Mouse (Mus musculus) left cerebral cortex, adult 9 months (tissue): ENCODE results near the gene Carf.
"Not testable (repeated sequence)": the region's sequence is repeated elsewhere in the genome, so short reads cannot be mapped to it uniquely, and the experiment has no call there.

Experiments
- DNase-seq, 2 experiments: peaks; one replicate each; pipeline ENCODE4 v3.0.0; 2022; ENCODE audit warnings: low spot score in 2 of 2

Gene Carf

DNA sequence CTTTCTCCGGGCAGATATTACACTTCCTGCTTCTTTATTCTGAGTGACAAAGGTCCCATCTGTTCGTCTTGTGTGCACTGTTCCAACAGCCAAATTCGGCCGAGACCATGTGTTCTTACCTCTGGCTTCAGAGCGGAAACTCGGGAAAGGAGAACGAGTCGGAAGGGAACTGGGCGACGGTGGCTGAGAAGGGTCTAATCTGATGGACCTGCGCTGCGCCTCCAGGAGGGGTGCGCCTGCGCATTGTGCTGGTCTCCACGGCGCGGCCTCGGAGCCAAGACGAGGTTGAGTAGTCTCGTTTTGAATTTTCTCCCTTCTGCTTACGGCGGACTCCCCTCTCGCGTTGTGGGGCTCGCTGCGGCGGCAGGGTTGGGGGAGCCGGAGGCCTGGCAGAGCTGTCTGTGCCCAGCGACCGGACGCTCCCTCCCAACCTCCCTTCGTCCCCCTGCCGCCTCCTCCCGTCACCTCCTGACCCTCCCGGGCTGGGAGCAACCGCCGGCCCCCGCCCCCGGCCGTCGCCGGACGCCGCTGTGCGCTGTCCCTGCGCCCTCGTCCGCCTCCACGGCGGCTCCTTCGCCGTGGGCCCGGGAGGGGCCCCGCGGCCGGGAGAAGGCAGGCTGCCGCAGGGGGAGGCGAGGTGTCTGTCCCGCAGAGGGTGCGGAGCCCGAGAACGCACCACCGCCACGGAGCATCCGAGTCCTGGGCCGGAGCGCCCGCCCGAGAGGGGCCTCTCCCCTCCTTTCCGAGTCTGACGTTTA is at the start of gene Carf, which contains the start of gene Wdr12:
Gene Carf (plus strand): TSS at position 224 of the 758 bp plus-strand sequence.
Gene Wdr12 (minus strand): TSS at position 622 of the 758 bp plus-strand sequence.
- DNase-seq: peak; percentile 93 to 98

- no peak for DNase-seq
These were observed 43.4 kb upstream of the Carf start for GRCm38 (mm10) chr1:60054659-60055058.

DNA sequence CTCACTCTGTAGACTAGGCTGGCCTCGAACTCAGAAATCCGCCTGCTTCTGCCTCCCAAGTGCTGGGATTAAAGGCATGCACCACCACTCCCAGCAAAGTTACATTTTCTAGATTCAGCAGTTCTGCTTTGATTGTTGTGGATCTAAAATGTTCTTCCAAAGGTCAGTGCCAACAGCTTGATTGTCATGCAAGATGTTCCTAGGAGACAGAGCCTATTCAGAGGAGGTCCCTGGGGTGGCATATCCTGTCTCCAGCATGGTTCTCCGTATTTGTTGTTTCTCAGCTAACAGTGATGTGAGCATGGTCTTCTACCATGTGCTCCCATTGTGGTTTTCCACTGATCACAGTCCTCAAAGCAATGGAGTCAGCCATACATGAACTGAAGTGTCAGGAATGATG is 41.7 kb upstream of the Carf start:
- DNase-seq: no peak

DNA sequence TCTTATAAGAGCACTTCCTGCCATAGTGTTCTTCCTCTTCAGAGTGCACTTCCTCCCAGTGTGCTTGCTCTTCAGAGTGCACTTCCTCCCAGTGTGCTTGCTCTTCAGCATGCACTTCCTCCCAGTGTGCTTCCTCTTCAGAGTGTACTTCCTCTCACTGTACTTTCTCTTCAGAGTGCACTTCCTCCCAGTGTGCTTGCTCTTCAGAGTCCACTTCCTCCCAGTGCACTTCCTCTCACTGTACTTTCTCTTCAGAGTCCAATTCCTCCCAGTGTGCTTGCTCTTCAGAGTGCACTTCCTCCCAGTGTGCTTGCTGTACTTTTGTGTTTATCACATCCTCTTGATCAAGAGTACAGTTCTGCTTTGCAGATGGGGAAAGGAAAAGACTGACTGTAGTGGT is 27.3 kb upstream of the Carf start:
- DNase-seq: not testable (repeated sequence)

DNA sequence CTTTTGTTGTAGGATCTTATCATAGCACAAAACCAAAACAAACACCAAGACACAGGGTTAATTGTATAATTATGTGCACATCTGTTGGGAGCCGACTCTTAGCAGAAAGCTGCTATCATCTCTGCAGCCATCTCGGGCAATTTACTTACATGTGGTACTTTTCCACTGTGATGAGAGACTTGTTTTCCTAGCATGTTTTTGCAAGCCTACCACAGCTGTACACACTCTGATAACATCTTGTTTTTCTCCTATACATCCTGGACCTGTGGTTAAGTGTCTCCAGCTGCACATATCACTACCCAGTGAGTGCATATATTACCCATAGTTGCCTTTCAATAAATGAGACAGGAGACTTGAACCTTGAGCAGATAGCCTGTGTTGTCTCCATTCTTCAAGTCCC is 23.1 kb upstream of the Carf start:
- DNase-seq: no peak

DNA sequence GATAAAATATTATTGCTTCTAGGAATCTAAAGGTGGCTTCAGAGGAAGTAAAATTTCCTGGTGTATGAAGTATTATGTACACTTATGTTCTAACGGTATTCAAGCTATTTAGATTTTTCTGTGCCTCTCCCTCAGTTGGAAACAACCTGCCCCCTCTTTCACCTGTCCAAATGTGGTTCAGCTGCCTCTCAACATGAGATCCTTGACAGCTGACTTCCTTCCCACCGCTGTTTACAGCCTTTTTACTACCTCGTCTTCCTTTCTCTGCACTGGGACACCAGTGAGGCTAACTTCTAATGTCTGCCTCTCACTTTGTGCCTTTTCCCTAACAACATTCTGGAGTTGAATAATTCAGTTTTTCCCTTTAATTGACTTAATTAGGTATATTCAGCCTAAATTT is 22.5 kb upstream of the Carf start:
- DNase-seq: no peak

DNA sequence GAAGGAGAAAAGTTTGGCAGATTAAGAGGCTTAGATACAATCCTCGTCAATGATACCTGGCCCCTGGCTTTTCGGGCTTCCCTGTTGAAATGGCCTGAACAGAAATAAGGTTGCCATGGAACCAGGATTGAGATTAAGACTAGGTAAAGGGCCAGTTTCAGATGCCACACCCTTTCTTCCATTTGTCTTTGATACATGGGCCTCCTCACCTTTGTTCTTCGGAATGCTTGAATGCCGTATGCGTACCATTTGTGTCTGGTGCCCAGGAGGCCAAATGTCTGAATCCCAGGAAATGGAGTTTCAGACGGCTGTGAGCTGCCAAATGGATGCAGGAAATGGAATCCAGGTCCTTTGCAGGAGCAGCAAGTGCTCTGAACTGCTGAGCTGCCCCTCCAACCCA is 21.6 kb upstream of the Carf start:
- DNase-seq: no peak

GRCm38 (mm10) chr1:60096572-60097276 is 1.3 kb upstream of the Carf start:
- no peak for DNase-seq

- DNase-seq: peak; percentile 66 to 74
These were observed 597 bp upstream of the Carf start for GRCm38 (mm10) chr1:60097277-60098023.

DNA sequence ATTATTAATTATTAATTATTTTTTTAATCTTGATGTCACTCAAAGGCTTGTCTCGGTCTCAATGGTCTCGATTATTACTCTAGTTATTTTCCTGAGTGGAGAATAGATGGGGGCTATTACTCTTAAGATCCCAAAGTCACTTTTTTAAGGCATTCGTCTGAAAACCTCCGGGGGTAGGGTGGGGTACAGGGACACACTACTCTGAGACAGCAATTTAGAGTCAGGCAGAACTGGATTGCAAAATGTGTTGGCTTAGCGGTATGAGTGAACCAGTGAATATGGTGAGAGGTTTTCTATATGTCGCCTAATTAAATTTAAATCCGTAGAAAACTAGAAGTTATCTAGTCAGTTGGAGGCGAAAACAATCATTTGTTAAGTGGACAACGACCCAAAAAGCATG is 792 bp downstream of the Carf start:
- DNase-seq: no peak

- DNase-seq: no peak
These were observed 6.5 kb downstream of the Carf start for GRCm38 (mm10) chr1:60104582-60104981.

DNA sequence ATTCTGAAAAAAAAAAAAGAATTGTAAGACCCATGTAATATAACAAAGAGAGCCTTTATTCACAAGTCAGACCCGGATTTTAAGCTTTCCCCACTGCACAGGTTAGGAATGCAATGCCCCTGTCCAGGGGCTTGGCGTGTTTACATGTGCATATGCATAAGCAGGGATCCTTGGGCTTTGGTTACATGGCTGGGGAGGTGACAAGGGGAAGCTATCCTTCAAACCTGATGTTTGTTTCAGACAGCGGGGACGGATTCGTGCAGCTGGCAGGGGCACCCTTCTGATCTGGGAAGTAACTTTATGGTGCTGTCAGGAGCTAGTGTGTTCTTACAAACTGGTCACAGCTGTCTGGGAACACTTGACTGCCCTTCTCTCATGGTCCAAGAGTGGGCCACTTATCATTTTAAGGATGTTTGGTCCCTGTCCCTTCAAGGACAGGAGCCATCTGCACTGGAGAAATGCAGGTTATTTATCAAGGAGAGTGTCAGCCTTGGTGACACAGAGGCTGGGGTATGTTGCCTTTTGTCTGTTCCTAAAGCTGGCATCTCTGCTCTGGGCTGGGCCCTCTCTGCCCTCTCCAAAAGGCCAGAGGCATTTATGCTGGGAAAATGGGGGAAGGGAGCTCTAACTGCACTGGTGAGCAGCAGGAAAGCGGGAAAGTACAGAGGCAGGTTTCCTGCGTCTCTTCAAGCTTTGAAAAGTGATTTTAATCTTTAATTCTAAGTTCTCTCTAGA is 19.8 kb downstream of the Carf start:
- no peak for DNase-seq

GRCm38 (mm10) chr1:60137346-60137745 is 39.3 kb downstream of the Carf start:
- DNase-seq: no peak

- no peak for DNase-seq
These were observed 54.7 kb downstream of the Carf start for GRCm38 (mm10) chr1:60152700-60153099.

- no peak for DNase-seq
These were observed 58.6 kb downstream of the Carf start for GRCm38 (mm10) chr1:60156651-60157050.

DNA sequence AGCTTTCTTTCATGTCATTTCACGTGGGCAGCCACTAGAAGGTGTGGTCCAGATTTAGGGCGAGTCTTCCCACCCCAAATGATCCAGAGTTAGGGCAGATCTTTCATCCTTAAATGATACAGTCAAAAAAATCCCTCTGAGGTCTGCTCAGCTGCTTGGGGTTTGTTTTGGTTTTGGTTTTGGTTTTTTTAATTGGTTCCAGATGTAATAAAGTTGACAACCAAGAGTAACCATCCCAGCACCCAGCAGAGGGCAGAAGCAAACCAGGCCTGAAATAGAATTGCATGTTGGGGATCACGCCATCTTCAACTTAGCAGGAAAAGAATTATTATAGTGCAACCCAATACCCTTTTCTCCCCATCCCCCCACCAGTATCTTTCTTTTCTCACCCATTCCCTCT is 60.4 kb downstream of the Carf start:
- DNase-seq: peak in 1 of 2 experiments; percentile 17

GRCm38 (mm10) chr1:60163676-60164075 is 65.6 kb downstream of the Carf start:
- DNase-seq: no peak

GRCm38 (mm10) chr1:60169626-60170025 is 71.6 kb downstream of the Carf start:
- DNase-seq: no peak

GRCm38 (mm10) chr1:60170251-60170650 is 72.2 kb downstream of the Carf start:
- no peak for DNase-seq

DNA sequence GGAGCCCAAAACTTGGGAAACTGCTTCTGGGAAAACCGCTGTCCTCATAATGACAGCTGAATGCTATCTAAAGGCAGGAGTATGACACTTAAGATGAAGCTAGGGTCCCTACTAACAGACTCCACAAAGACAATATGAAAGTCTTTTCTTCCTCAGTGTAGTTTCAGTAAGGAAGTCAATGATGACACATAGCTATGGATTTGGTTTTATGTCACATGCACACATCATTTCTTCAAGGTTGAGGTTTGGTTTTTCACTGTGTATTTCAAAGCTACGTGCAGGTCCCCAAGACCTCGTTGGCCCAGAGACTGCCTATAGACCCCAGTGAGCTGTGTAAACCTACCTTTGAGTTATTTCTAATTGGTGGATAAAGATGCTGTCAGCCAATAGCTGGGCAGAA is 75.1 kb downstream of the Carf start:
- no peak for DNase-seq

DNA sequence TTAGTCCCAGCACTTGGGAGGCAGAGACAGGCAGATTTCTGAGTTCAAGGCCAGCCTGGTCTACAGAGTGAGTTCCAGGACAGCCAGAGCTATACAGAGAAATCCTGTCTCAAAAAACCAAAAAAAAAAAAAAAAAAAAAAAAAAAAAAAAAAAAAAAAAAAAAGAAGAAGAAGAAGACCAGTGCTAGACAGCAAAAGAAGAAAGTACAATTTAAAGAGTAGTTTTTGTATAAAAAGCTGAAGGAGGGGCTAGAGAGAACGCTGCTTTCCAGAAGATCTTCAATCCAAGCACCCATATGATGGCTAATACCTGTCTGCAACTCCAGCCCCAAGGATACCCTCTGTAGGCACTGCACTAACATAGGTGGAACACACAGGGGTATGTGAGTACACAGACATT is 79.8 kb downstream of the Carf start:
- DNase-seq: not testable (repeated sequence)

DNA sequence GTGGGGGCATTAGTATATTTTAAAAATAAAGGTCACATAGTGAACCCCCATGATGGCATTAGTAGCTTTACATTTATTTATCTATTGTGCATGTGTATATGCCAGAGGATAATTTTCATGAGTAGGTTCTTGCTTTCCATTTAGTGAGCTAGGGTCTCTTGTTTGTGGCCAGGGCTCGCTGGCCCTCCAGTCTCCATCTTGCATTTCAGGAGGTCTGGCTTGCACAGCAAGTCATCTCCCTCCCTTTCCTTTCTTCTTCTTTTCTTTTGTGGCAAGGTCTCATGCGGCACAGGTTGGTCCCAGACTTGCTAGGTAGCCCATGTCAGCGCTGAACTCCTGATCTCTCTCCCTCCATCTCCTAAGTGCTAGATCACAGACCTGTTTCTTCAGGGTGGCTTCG is 81.3 kb downstream of the Carf start:
- DNase-seq: no peak
